Comparison of ENCODE assay signal across 8 mouse cellular contexts in genomic region chr2:127729671-127730070, GRCm38 (mm10). TPM values are rescaled to one million over a fixed set of nuclear protein-coding genes. Genes with fewer than 3 reads are reported as not detected.
DNase-seq lines count a peak whose midpoint lies in the region; ATAC-seq lines count a peak whose summit lies in the region.

Gene Mall (minus strand): TSS chr2:127729932.

- H3K27me3 ChIP-seq in forebrain, embryonic 12.5 days = peaks cover 30% of the 10 kb centered on the region
- peaks cover 9% of the 10 kb centered on the region for H3K27me3 ChIP-seq in intestine, embryonic 14.5 days (replicated peaks; ENCODE audit: control insufficient read depth, insufficient read depth, low read length)
- no peaks in the 10 kb centered on the region; the same call in 1 of the 2 replicates for H3K27me3 ChIP-seq in midbrain, embryonic 11.5 days (ENCODE audit: control insufficient read depth, insufficient read depth, low read length)

- H3K9ac ChIP-seq in forebrain, embryonic 12.5 days = no peak within 1 kb of the TSS; the same call in 1 of the 2 replicates
- 0 out of 2 replicates have a peak within 1 kb of the TSS, but pooled peaks have one; percentile 20 for H3K9ac ChIP-seq in intestine, embryonic 14.5 days (ENCODE audit: low read length)
- no peak within 1 kb of the TSS for H3K9ac ChIP-seq in midbrain, embryonic 11.5 days (ENCODE audit: low read length)

- ATAC-seq in forebrain, embryonic 12.5 days (ENCODE audit: low FRiP score) = no peak
- 0 out of 2 replicates have a peak, but pooled peaks have one; percentile 40 for ATAC-seq in intestine, embryonic 14.5 days (replicated peaks; ENCODE audit: low FRiP score, low TSS enrichment, low read depth)
- no peak for ATAC-seq in midbrain, embryonic 11.5 days (ENCODE audit: low FRiP score)
- ATAC-seq in CD4-positive, CD25-positive, alpha-beta regulatory T cell, adult 4 months = no peak

- peak; percentile 18 for DNase-seq in kidney, adult 18-20 months
- no peak for DNase-seq in kidney, postnatal 25 days
- DNase-seq in intestine, embryonic 14.5 days (ENCODE audit: low spot score) = peak; percentile 59
- DNase-seq in midbrain, embryonic 11.5 days (ENCODE audit: low spot score, missing footprints) = no peak
- DNase-seq in cerebellum, adult 9-10 months = no peak
- DNase-seq in T-cell, adult 2 months (ENCODE audit: low spot score) = no peak

- H3K27ac ChIP-seq in forebrain, embryonic 12.5 days = no peak within 1 kb of the TSS
- no peak within 1 kb of the TSS for H3K27ac ChIP-seq in intestine, embryonic 14.5 days (ENCODE audit: low read depth)
- no peak within 1 kb of the TSS for H3K27ac ChIP-seq in midbrain, embryonic 11.5 days (ENCODE audit: low read depth, low read length)

- H3K4me3 ChIP-seq in forebrain, embryonic 12.5 days (replicated peaks) = peak within 1 kb of the TSS; percentile 21
- peak within 1 kb of the TSS; percentile 15; the same call in 1 of the 2 replicates for H3K4me3 ChIP-seq in intestine, embryonic 14.5 days (ENCODE audit: low read depth, low read length)
- H3K4me3 ChIP-seq in midbrain, embryonic 11.5 days (ENCODE audit: low read depth, low read length) = no peak within 1 kb of the TSS

- no peaks in the 10 kb centered on the region for H3K36me3 ChIP-seq in forebrain, embryonic 12.5 days (replicated peaks)
- H3K36me3 ChIP-seq in intestine, embryonic 14.5 days (ENCODE audit: control insufficient read depth, insufficient read depth, low read length) = no peaks in the 10 kb centered on the region
- H3K36me3 ChIP-seq in midbrain, embryonic 11.5 days (ENCODE audit: control insufficient read depth, insufficient read depth, low read length) = no peaks in the 10 kb centered on the region

- H3K4me2 ChIP-seq in forebrain, embryonic 12.5 days = peak within 1 kb of the TSS; percentile 50
- H3K4me2 ChIP-seq in intestine, embryonic 14.5 days (ENCODE audit: low read length) = peak within 1 kb of the TSS; percentile 39
- H3K4me2 ChIP-seq in midbrain, embryonic 11.5 days = peak within 1 kb of the TSS; percentile 30; the same call in 1 of the 2 replicates

- H3K4me1 ChIP-seq in forebrain, embryonic 12.5 days = peaks cover 6% of the 10 kb centered on the region; the same call in 1 of the 2 replicates
- H3K4me1 ChIP-seq in intestine, embryonic 14.5 days (replicated peaks; ENCODE audit: control insufficient read depth, insufficient read depth, low read length) = no peaks in the 10 kb centered on the region; the same call in 1 of the 2 replicates
- no peaks in the 10 kb centered on the region for H3K4me1 ChIP-seq in midbrain, embryonic 11.5 days (ENCODE audit: control insufficient read depth, insufficient read depth, low read length)

- under 1% methylated on average over 26 of the region's 26 CpGs for WGBS in forebrain, embryonic 12.5 days
- under 1% methylated on average over 26 of the region's 26 CpGs for WGBS in intestine, embryonic 14.5 days
- 1% methylated on average over 26 of the region's 26 CpGs for WGBS in midbrain, embryonic 11.5 days

- no peaks in the 10 kb centered on the region for H3K9me3 ChIP-seq in forebrain, embryonic 12.5 days
- no peaks in the 10 kb centered on the region for H3K9me3 ChIP-seq in intestine, embryonic 14.5 days (ENCODE audit: control insufficient read depth, low read length)
- H3K9me3 ChIP-seq in midbrain, embryonic 11.5 days (ENCODE audit: control insufficient read depth, low read length) = no peaks in the 10 kb centered on the region

RNA-seq across cellular contexts. Expression of gene Mall, which starts in this region (rescaled TPM):
- polyA plus RNA-seq in forebrain, embryonic 12.5 days (2016; fragmentation: Nextera tagmentation; extraction: Ambion mirVana) = 0.66 and 0.67 TPM in 2 replicates
- 6.1 and 7.5 TPM in 2 replicates for polyA plus RNA-seq in intestine, embryonic 14.5 days (2014; fragmentation: Nextera tagmentation; extraction: Ambion mirVana)
- polyA plus RNA-seq in midbrain, embryonic 11.5 days (2014; fragmentation: Nextera tagmentation; extraction: Ambion mirVana) = 0.61 and 0.77 TPM in 2 replicates
- polyA plus RNA-seq in CD4-positive, CD25-positive, alpha-beta regulatory T cell, adult 4 months (2017; shearing (Covaris generic)) = not detected

Comparison
In these comparisons a context has a peak if more than half of its experiments do, and no peak if none do; other contexts are left out.
1. DNase-seq: peak in kidney, adult 18-20 months (single experiment) and intestine, embryonic 14.5 days (single experiment); none in kidney, postnatal 25 days (0 of 2), midbrain, embryonic 11.5 days (single experiment), cerebellum, adult 9-10 months (single experiment) and T-cell, adult 2 months (single experiment).
2. Peak in every context shown above with its lines, with median percentiles within 50 percentile points of each other: H3K4me2 ChIP-seq.